ENCODE assay signal across 29 mouse cellular contexts in genomic region chr12:72022790-72023189, GRCm38 (mm10). TPM values are rescaled to one million over a fixed set of nuclear protein-coding genes. Genes with fewer than 3 reads are reported as not detected.
DNase-seq lines count a peak whose midpoint lies in the region; ATAC-seq and TF ChIP-seq lines count a peak whose summit lies in the region.
"Had no signal": no experiment of that assay in that cellular context is flagged by ENCODE, and none has a peak within 500 bp of the region (broad histone marks: within the 10 kb centered on the region; RNA-seq: fewer than 3 reads in every experiment).

No protein-coding gene starts in this region.

- WGBS in heart, embryonic 13.5 days: 62% methylated on average over 3 of the region's 3 CpGs
- WGBS in heart, embryonic 11.5 days (ENCODE audit: insufficient replicate concordance): 65% methylated on average over 3 of the region's 3 CpGs
- 53% methylated on average over 3 of the region's 3 CpGs for WGBS in lung, embryonic 16.5 days
- WGBS in lung, adult 2 months: 53% methylated on average over 3 of the region's 3 CpGs

- no peak overlapping the region for H3K4me2 ChIP-seq in heart, embryonic 13.5 days
- no peak overlapping the region for H3K4me2 ChIP-seq in heart, embryonic 11.5 days
- H3K4me2 ChIP-seq in lung, embryonic 16.5 days (ENCODE audit: low read depth, low read length): no peak overlapping the region
- H3K4me2 ChIP-seq: forebrain, embryonic 13.5 days; heart, embryonic 15.5 days; hindbrain, embryonic 12.5 days; intestine, embryonic 15.5 days; limb, embryonic 15.5 days had no signal

- no peak for ATAC-seq in heart, embryonic 13.5 days (ENCODE audit: extremely low read depth, insufficient number of reproducible peaks, low FRiP score, low TSS enrichment)
- no peak for ATAC-seq in heart, embryonic 11.5 days (replicated peaks; ENCODE audit: insufficient number of reproducible peaks, low FRiP score, low TSS enrichment)
- ATAC-seq in lung, embryonic 16.5 days (ENCODE audit: low read depth): peak; percentile 49
- ATAC-seq in megakaryocyte progenitor cell, adult 5-6 weeks (replicated peaks; ENCODE audit: poor library complexity): peak; percentile 83
- ATAC-seq: activated CD4-positive, CD25-positive, alpha-beta regulatory T cell, adult 4 months; forebrain, embryonic 13.5 days; hindbrain, postnatal 0 days; intestine, embryonic 15.5 days had no signal

- peaks cover 8% of the 10 kb centered on the region for H3K9me3 ChIP-seq in heart, embryonic 13.5 days
- no peaks in the 10 kb centered on the region for H3K9me3 ChIP-seq in heart, embryonic 11.5 days (replicated peaks; ENCODE audit: control insufficient read depth, low read length)
- 0 out of 2 replicates have a peak, but pooled peaks cover 7% of the 10 kb centered on the region for H3K9me3 ChIP-seq in lung, embryonic 16.5 days (ENCODE audit: control insufficient read depth, low read length)
- H3K9me3 ChIP-seq: forebrain, embryonic 13.5 days; heart, embryonic 15.5 days; hindbrain, embryonic 12.5 days; intestine, embryonic 15.5 days; limb, embryonic 10.5 days; limb, embryonic 15.5 days had no signal

- TF ChIP-seq CTCF in lung, adult 2 months (IDR thresholded peaks at IDR 0.05; ENCODE audit: insufficient read depth, low read length): no peak

- peak; percentile 51 for DNase-seq in adrenal gland, adult 2 months
- DNase-seq in adrenal gland, postnatal 10 days: no peak
- DNase-seq in lung, adult 2 months: no peak
- DNase-seq in left cerebral cortex, adult 18-20 months (ENCODE audit: low spot score in 2 of 2): no peak
- DNase-seq: cerebellum, adult 2 months; cerebellum, postnatal 25 days; gastrocnemius, postnatal 25 days; kidney, adult 2 months; kidney, postnatal 10 days; layer of hippocampus, postnatal 36 days; lung, postnatal 10 days; midbrain, embryonic 14.5 days; right cerebral cortex, postnatal 14 days; thymus, postnatal 14 days had no signal

- no peaks in the 10 kb centered on the region for H3K36me3 ChIP-seq in heart, embryonic 13.5 days
- H3K36me3 ChIP-seq in heart, embryonic 11.5 days (ENCODE audit: control insufficient read depth, insufficient read depth, low read length): no peaks in the 10 kb centered on the region
- H3K36me3 ChIP-seq in lung, embryonic 16.5 days (ENCODE audit: control insufficient read depth, insufficient read depth, low read length): peaks cover 4% of the 10 kb centered on the region; the same call in 1 of the 2 replicates
- H3K36me3 ChIP-seq: G1E; hindbrain, embryonic 12.5 days; intestine, embryonic 15.5 days; limb, embryonic 10.5 days; limb, embryonic 15.5 days had no signal

- H3K4me3 ChIP-seq in heart, embryonic 13.5 days: no peak overlapping the region
- H3K4me3 ChIP-seq in heart, embryonic 11.5 days (ENCODE audit: low read depth, low read length): no peak overlapping the region
- H3K4me3 ChIP-seq in lung, embryonic 16.5 days (ENCODE audit: low read length): no peak overlapping the region
- H3K4me3 ChIP-seq in lung, adult 2 months (replicated peaks; ENCODE audit: extremely low read depth, low read depth, low read length): no peak overlapping the region
- H3K4me3 ChIP-seq: forebrain, embryonic 13.5 days; heart, embryonic 15.5 days; hindbrain, embryonic 12.5 days; intestine, embryonic 15.5 days; limb, embryonic 10.5 days; limb, embryonic 15.5 days had no signal

- H3K27me3 ChIP-seq in heart, embryonic 13.5 days (replicated peaks): no peaks in the 10 kb centered on the region
- H3K27me3 ChIP-seq in heart, embryonic 11.5 days (ENCODE audit: control insufficient read depth, insufficient read depth, low read length): no peaks in the 10 kb centered on the region
- H3K27me3 ChIP-seq in lung, embryonic 16.5 days (ENCODE audit: control insufficient read depth, insufficient read depth, low read depth, low read length): no peaks in the 10 kb centered on the region
- H3K27me3 ChIP-seq: forebrain, embryonic 13.5 days; heart, embryonic 15.5 days; hindbrain, embryonic 12.5 days; intestine, embryonic 15.5 days; limb, embryonic 15.5 days had no signal

- H3K4me1 ChIP-seq in heart, embryonic 13.5 days: peaks cover 41% of the 10 kb centered on the region
- peaks cover 17% of the 10 kb centered on the region for H3K4me1 ChIP-seq in heart, embryonic 11.5 days (ENCODE audit: control insufficient read depth, insufficient read depth, low read length)
- peaks cover 3% of the 10 kb centered on the region; the same call in 1 of the 2 replicates for H3K4me1 ChIP-seq in lung, embryonic 16.5 days (replicated peaks; ENCODE audit: control insufficient read depth, insufficient read depth, low read length)
- no peaks in the 10 kb centered on the region for H3K4me1 ChIP-seq in lung, adult 2 months (ENCODE audit: control insufficient read depth, insufficient read depth, low read length)
- H3K4me1 ChIP-seq: forebrain, embryonic 13.5 days; intestine, embryonic 15.5 days had no signal

- no peak for TF ChIP-seq POLR2A in lung, adult 2 months (IDR thresholded peaks at IDR 0.05; ENCODE audit: borderline replicate concordance, extremely low read depth, low read depth, low read length)

- H3K9ac ChIP-seq in heart, embryonic 13.5 days: no peak overlapping the region
- no peak overlapping the region for H3K9ac ChIP-seq in heart, embryonic 11.5 days (ENCODE audit: low read depth, low read length)
- no peak overlapping the region for H3K9ac ChIP-seq in lung, embryonic 16.5 days (ENCODE audit: low read length)
- H3K9ac ChIP-seq: forebrain, embryonic 13.5 days; heart, embryonic 15.5 days; hindbrain, embryonic 12.5 days; intestine, embryonic 15.5 days; limb, embryonic 15.5 days; liver, embryonic 14.5 days had no signal

- 0 out of 2 replicates have a peak overlapping the region, but pooled peaks have one; percentile 32 for H3K27ac ChIP-seq in heart, embryonic 13.5 days (replicated peaks)
- H3K27ac ChIP-seq in heart, embryonic 11.5 days (ENCODE audit: low read depth, low read length): no peak overlapping the region
- H3K27ac ChIP-seq in lung, embryonic 16.5 days (ENCODE audit: low read length): 0 out of 2 replicates have a peak overlapping the region, but pooled peaks have one; percentile 41
- H3K27ac ChIP-seq: forebrain, embryonic 13.5 days; hindbrain, embryonic 12.5 days; hindbrain, postnatal 0 days; intestine, embryonic 15.5 days; limb, embryonic 10.5 days; limb, embryonic 15.5 days; liver, embryonic 14.5 days had no signal

RNA-seq across cellular contexts. Expression of gene Gpr135, which starts 48.1 kb away (rescaled TPM):
- 1 to 10 TPM; 2.6 to 2.7 TPM for total RNA-seq in adrenal gland, adult 2 months (2021)
- 14.1 and 16.2 TPM in 2 replicates for polyA plus RNA-seq in adrenal gland, adult 2 months (2012; rRNA removed)
- 1 to 10 TPM; 4.5 to 4.8 TPM for total RNA-seq in adrenal gland, postnatal 10 days (2021)
- polyA plus RNA-seq in heart, embryonic 13.5 days (2015; fragmentation: Nextera tagmentation; extraction: Ambion mirVana): 0.43 and 0.60 TPM in 2 replicates
- polyA plus RNA-seq in heart, embryonic 11.5 days (2014; fragmentation: Nextera tagmentation; extraction: Ambion mirVana): 0.34 and 0.62 TPM in 2 replicates
- 0.34 and 0.46 TPM in 2 replicates for polyA plus RNA-seq in lung, embryonic 16.5 days (2015; fragmentation: Nextera tagmentation; extraction: Ambion mirVana)
- polyA plus RNA-seq in lung, adult 2 months (2012; rRNA removed): 1.4 and 1.9 TPM in 2 replicates
- total RNA-seq in megakaryocyte progenitor cell, adult 5-6 weeks (2015): 0.32 TPM in 1 of 2 replicates, not detected in the other
- 0.07 TPM in 1 of 2 replicates, not detected in the other for total RNA-seq in megakaryocyte progenitor cell, adult 5-6 weeks (2017)
- 10 to 100 TPM; 13.8 to 14.8 TPM for total RNA-seq in left cerebral cortex, adult 18-20 months (2021)
- total RNA-seq: G1E; monocyte, adult 5-6 weeks had no signal
- polyA plus RNA-seq: activated CD4-positive, CD25-positive, alpha-beta regulatory T cell, adult 4 months; G1E had no signal

Comparison
In these comparisons a context has a peak if more than half of its experiments do, and no peak if none do; other contexts are left out.
1. ATAC-seq: peak in lung, embryonic 16.5 days (single experiment) and megakaryocyte progenitor cell, adult 5-6 weeks (single experiment); none in heart, embryonic 13.5 days (single experiment) and heart, embryonic 11.5 days (single experiment).